8 mouse cellular contexts compared by ENCODE assay signal in the genomic region with DNA sequence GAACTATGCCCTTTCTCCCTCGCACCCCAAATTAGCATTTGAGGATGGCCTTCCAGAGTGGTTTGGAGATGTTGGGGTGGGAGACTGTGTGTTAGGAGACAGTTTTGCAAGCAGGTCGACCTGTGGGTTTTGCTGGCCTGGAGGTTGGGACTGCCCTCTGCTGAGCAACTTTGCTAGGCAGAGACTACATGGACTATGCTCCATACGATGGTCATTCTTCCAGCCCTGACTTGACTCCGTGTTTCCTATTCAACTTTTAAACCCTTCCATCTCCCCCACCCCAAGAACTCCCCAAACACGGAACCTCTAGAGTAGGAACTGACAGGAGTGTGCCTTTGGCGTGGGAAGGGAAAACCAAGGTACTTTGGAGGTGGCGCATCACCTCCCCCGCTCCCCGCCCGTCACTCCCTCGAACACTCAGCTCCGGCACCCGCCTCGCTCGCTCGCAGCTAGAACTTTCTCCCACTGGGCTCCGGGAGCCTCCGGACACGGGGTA. TPM values are rescaled to one million over a fixed set of nuclear protein-coding genes. Genes with fewer than 3 reads are reported as not detected.
A peak's percentile ranks its signal among the peaks of the same experiment; 100 is the strongest.
DNase-seq lines count a peak whose midpoint lies in the region; ATAC-seq and TF ChIP-seq lines count a peak whose summit lies in the region.

A gene (plus strand): TSS at position 439 of the 496 bp plus-strand sequence.

- peak within 1 kb of the TSS; percentile 45 for H3K4me3 ChIP-seq in cerebellum, adult 2 months (replicated peaks; ENCODE audit: insufficient read depth, low read depth, low read length)
- peak within 1 kb of the TSS; percentile 51 for H3K4me3 ChIP-seq in heart, embryonic 11.5 days (ENCODE audit: low read depth, low read length)
- peak within 1 kb of the TSS; percentile 43 for H3K4me3 ChIP-seq in midbrain, embryonic 16.5 days (ENCODE audit: low read depth, low read length)

- peak within 1 kb of the TSS; percentile 62 for H3K9ac ChIP-seq in heart, embryonic 11.5 days (ENCODE audit: low read depth, low read length)
- peak within 1 kb of the TSS; percentile 65 for H3K9ac ChIP-seq in midbrain, embryonic 16.5 days (ENCODE audit: low read depth, low read length)

- no peak for TF ChIP-seq POLR2A in cerebellum, adult 2 months (IDR thresholded peaks at IDR 0.05; ENCODE audit: borderline replicate concordance, insufficient read depth, low read length)

- H3K36me3 ChIP-seq in heart, embryonic 11.5 days (ENCODE audit: control insufficient read depth, insufficient read depth, low read length), result no peaks in the 10 kb centered on the region
- no peaks in the 10 kb centered on the region for H3K36me3 ChIP-seq in midbrain, embryonic 16.5 days (ENCODE audit: control insufficient read depth, insufficient read depth, low read length)

- H3K27me3 ChIP-seq in cerebellum, adult 2 months (ENCODE audit: control insufficient read depth, insufficient read depth, low read length), result no peaks in the 10 kb centered on the region
- peaks cover 8% of the 10 kb centered on the region for H3K27me3 ChIP-seq in heart, embryonic 11.5 days (ENCODE audit: control insufficient read depth, insufficient read depth, low read length)
- H3K27me3 ChIP-seq in midbrain, embryonic 16.5 days (ENCODE audit: control insufficient read depth, insufficient read depth, low read depth, low read length), result no peaks in the 10 kb centered on the region

- WGBS in cerebellum, adult 2 months, result 3% methylated on average over 19 of the region's 19 CpGs
- WGBS in heart, embryonic 11.5 days (ENCODE audit: insufficient replicate concordance), result 3% methylated on average over 19 of the region's 19 CpGs
- WGBS in midbrain, embryonic 16.5 days, result 2% methylated on average over 19 of the region's 19 CpGs

- H3K4me1 ChIP-seq in cerebellum, adult 2 months (ENCODE audit: control insufficient read depth, insufficient read depth, low read length), result no peaks in the 10 kb centered on the region
- H3K4me1 ChIP-seq in heart, embryonic 11.5 days (ENCODE audit: control insufficient read depth, insufficient read depth, low read length), result 0 out of 2 replicates have a peak, but pooled peaks cover 3% of the 10 kb centered on the region
- peaks cover 13% of the 10 kb centered on the region for H3K4me1 ChIP-seq in midbrain, embryonic 16.5 days (ENCODE audit: control insufficient read depth, insufficient read depth, low read length)

- ATAC-seq in heart, embryonic 11.5 days (replicated peaks; ENCODE audit: insufficient number of reproducible peaks, low FRiP score, low TSS enrichment), result 0 out of 2 replicates have a peak, but pooled peaks have one; percentile 7
- ATAC-seq in midbrain, embryonic 16.5 days, result 0 out of 2 replicates have a peak, but pooled peaks have one; percentile 47

- peak in 1 of 2 experiments; percentile 30 for DNase-seq in cerebellum, adult 2 months
- DNase-seq in cerebellum, adult 9-11 months, result no peak
- no peak for DNase-seq in urinary bladder, adult 2 months (ENCODE audit: low spot score)
- DNase-seq in urinary bladder, postnatal 10 days (ENCODE audit: low spot score), result no peak
- no peak for DNase-seq in layer of hippocampus, postnatal 14 days (ENCODE audit: low spot score in 2 of 2)
- DNase-seq in thymus, postnatal 4 days, result no peak

- H3K27ac ChIP-seq in cerebellum, adult 2 months (ENCODE audit: insufficient read depth, low read length), result no peak within 1 kb of the TSS
- no peak within 1 kb of the TSS for H3K27ac ChIP-seq in heart, embryonic 11.5 days (ENCODE audit: low read depth, low read length)
- H3K27ac ChIP-seq in midbrain, embryonic 16.5 days (ENCODE audit: low read length), result peak within 1 kb of the TSS; percentile 3; the same call in 1 of the 2 replicates

- peak; percentile 24; the same call in 1 of the 2 replicates for TF ChIP-seq CTCF in cerebellum, adult 2 months (IDR thresholded peaks at IDR 0.05; ENCODE audit: borderline replicate concordance, insufficient read depth, low read depth, low read length)

- no peaks in the 10 kb centered on the region for H3K9me3 ChIP-seq in heart, embryonic 11.5 days (replicated peaks; ENCODE audit: control insufficient read depth, low read length)
- peaks cover 4% of the 10 kb centered on the region; the same call in 1 of the 2 replicates for H3K9me3 ChIP-seq in midbrain, embryonic 16.5 days (replicated peaks; ENCODE audit: control insufficient read depth, low read length, poor library complexity, severe bottlenecking)

- H3K4me2 ChIP-seq in heart, embryonic 11.5 days, result peak within 1 kb of the TSS; percentile 88
- peak within 1 kb of the TSS; percentile 78 for H3K4me2 ChIP-seq in midbrain, embryonic 16.5 days (ENCODE audit: low read length)

RNA-seq across cellular contexts. Expression of the gene that starts here (rescaled TPM):
- polyA plus RNA-seq in cerebellum, adult 2 months (2012; rRNA removed), result 32.6 and 40.1 TPM in 2 replicates
- 17.1 and 18.3 TPM in 2 replicates for polyA plus RNA-seq in urinary bladder, adult 2 months (2012; rRNA removed)
- polyA plus RNA-seq in heart, embryonic 11.5 days (2014; fragmentation: Nextera tagmentation; extraction: Ambion mirVana), result 10.9 TPM in 2 replicates
- 10 to 100 TPM; 40.5 to 41.4 TPM for total RNA-seq in layer of hippocampus, postnatal 14 days (2021)
- 16.4 and 16.8 TPM in 2 replicates for polyA plus RNA-seq in midbrain, embryonic 16.5 days (2015; fragmentation: Nextera tagmentation; extraction: Ambion mirVana)
